Mouse (Mus musculus) heart, postnatal 0 days (tissue): ENCODE results near the gene Echdc2. TPM values are rescaled to one million over a fixed set of nuclear protein-coding genes. Genes with fewer than 3 reads are reported as not detected.

Source experiments
- ATAC-seq: fragments of 200-750 bp; cut with Nextera tagmentation; 2 replicates; pipeline ENCODE4 v1.8.0; 2017; ENCODE audit warnings: low read depth, moderate number of reproducible peaks, moderate library complexity; ENCODE audit not compliant: insufficient read depth
- DNase-seq: peaks from one replicate; pipeline ENCODE4 v3.0.0-alpha.2; 2016; ENCODE audit warnings: low spot score
- H3K27ac ChIP-seq: fragments of 300-500 bp; sonication (generic); 2 replicates; pipeline ENCODE4 v1.5.1; 2014; ENCODE audit warnings: low read depth, mild to moderate bottlenecking
- H3K27me3 ChIP-seq: fragments of 300-500 bp; sonication (generic); 2 replicates; pipeline ENCODE4 v1.6.1; 2014; ENCODE audit warnings: low read length, mixed read lengths; ENCODE audit not compliant: control insufficient read depth, insufficient read depth
- H3K36me3 ChIP-seq: fragments of 300-500 bp; sonication (generic); replicated peaks from 2 replicates; pipeline ENCODE4 v1.6.1; 2014; ENCODE audit warnings: low read length, mixed read lengths; ENCODE audit not compliant: control insufficient read depth, insufficient read depth
- H3K4me1 ChIP-seq: fragments of 300-500 bp; sonication (generic); 2 replicates; pipeline ENCODE4 v1.6.1; 2014; ENCODE audit warnings: antibody characterized with exemption; ENCODE audit not compliant: control insufficient read depth, insufficient read depth
- H3K4me2 ChIP-seq: fragments of 300-500 bp; sonication (generic); 2 replicates; pipeline ENCODE4 v1.6.1; 2014; ENCODE audit warnings: low read depth, mild to moderate bottlenecking, low read length, moderate library complexity
- H3K4me3 ChIP-seq: fragments of 300-500 bp; sonication (generic); 2 replicates; pipeline ENCODE4 v1.5.1; 2014; ENCODE audit warnings: low read depth, low read length
- H3K9ac ChIP-seq: fragments of 300-500 bp; sonication (generic); replicated peaks from 2 replicates; pipeline ENCODE4 v1.6.1; 2014; ENCODE audit warnings: low read depth, low read length, mixed read lengths
- H3K9me3 ChIP-seq: fragments of 300-500 bp; sonication (generic); replicated peaks from 2 replicates; pipeline ENCODE4 v1.6.1; 2016; ENCODE audit warnings: low read length; ENCODE audit not compliant: control insufficient read depth
- CTCF ChIP-seq: IDR thresholded peaks from 2 replicates; pipeline ENCODE4 v1.5.1; 2016; ENCODE audit warnings: antibody characterized with exemption, control low read depth, low read depth
- EP300 ChIP-seq: IDR thresholded peaks from 2 replicates; pipeline ENCODE4 v1.6.1; 2016; ENCODE audit warnings: antibody characterized with exemption, low read depth
- WGBS: fragments of 180-500 bp; shearing (Covaris S2); extraction: QIAGEN DNeasy Blood & Tissue Kit; methylation state at CpG from one replicate; pipeline ENCODE4 v1.1.7; 2014; 5-methylcytosine and 5-hydroxymethylcytosine counted together
- polyA plus RNA-seq: library from polyadenylated mRNA; unstranded; fragments of >200 nt; fragmentation: Nextera tagmentation; extraction: Ambion mirVana; gene quantifications from 2 replicates; pipeline ENCODE4 v1.2.1, GENCODE M21; 2015
- total RNA-seq: library from RNA; depleted of rRNA; stranded (reverse); fragments of >200 nt; gene quantifications from 2 replicates; pipeline ENCODE4 v1.2.3, GENCODE M21; 2014; ENCODE audit warnings: low replicate concordance

The Echdc2 gene
- total and polyA plus RNA-seq, 2 experiments from 2014 or later = 27.1 to 48.5 TPM

GRCm38 (mm10) chr4:108166874-108167273 lies 1.6 kb downstream of the Echdc2 start:
- TF ChIP-seq EP300 (no peak), CTCF (no peak)
- ATAC-seq (no peak), DNase-seq (no peak)
- H3K27ac ChIP-seq = no peak overlapping the region
- H3K4me3 ChIP-seq = no peak overlapping the region
- WGBS = 85% methylated on average over 4 of the region's 4 CpGs
- H3K27me3 ChIP-seq = no peaks in the 10 kb centered on the region
- no peaks in the 10 kb centered on the region for H3K4me1 ChIP-seq
- H3K36me3 ChIP-seq = 0 out of 2 replicates have a peak, but pooled peaks cover 7% of the 10 kb centered on the region
- no peak overlapping the region for H3K4me2 ChIP-seq
- no peaks in the 10 kb centered on the region for H3K9me3 ChIP-seq
- H3K9ac ChIP-seq = no peak overlapping the region

GRCm38 (mm10) chr4:108168056-108168455 lies 2.8 kb downstream of the Echdc2 start:
- ATAC-seq = no peak
- Histone ChIP-seq H3K36me3 (0 out of 2 replicates have a peak, but pooled peaks cover 7% of the 10 kb centered on the region), H3K9ac (no peak overlapping the region), H3K4me2 (no peak overlapping the region), H3K4me1 (no peaks in the 10 kb centered on the region), H3K27me3 (no peaks in the 10 kb centered on the region), H3K9me3 (no peaks in the 10 kb centered on the region), H3K4me3 (no peak overlapping the region), H3K27ac (no peak overlapping the region)
- TF ChIP-seq CTCF (no peak), EP300 (no peak)
- WGBS = 74% methylated on average over 6 of the region's 6 CpGs
- DNase-seq = no peak

GRCm38 (mm10) chr4:108182278-108182677 lies 17.0 kb downstream of the Echdc2 start:
- DNase-seq = no peak
- no peaks in the 10 kb centered on the region for H3K9me3 ChIP-seq
- H3K4me2 ChIP-seq = no peak overlapping the region
- H3K36me3 ChIP-seq = no peaks in the 10 kb centered on the region
- TF ChIP-seq CTCF (no peak), EP300 (no peak)
- no peak overlapping the region for H3K4me3 ChIP-seq
- no peaks in the 10 kb centered on the region for H3K27me3 ChIP-seq
- no peak overlapping the region for H3K9ac ChIP-seq
- no peaks in the 10 kb centered on the region for H3K4me1 ChIP-seq
- no peak for ATAC-seq
- 71% methylated on average over 1 of the region's 1 CpGs for WGBS
- no peak overlapping the region for H3K27ac ChIP-seq

- WGBS = 67% methylated on average over 2 of the region's 2 CpGs
- ATAC-seq = no peak
- TF ChIP-seq EP300 (no peak), CTCF (no peak)
Measured at GRCm38 (mm10) chr4:108192821-108193323, 27.6 kb downstream of the Echdc2 start.

GRCm38 (mm10) chr4:108196277-108196855 lies 31.1 kb downstream of the Echdc2 start:
- no peak for DNase-seq
- Histone ChIP-seq H3K36me3 (no peaks in the 10 kb centered on the region), H3K27ac (no peak overlapping the region), H3K9me3 (no peaks in the 10 kb centered on the region), H3K9ac (no peak overlapping the region), H3K4me2 (no peak overlapping the region), H3K27me3 (no peaks in the 10 kb centered on the region), H3K4me3 (no peak overlapping the region), H3K4me1 (no peaks in the 10 kb centered on the region)
- 62% methylated on average over 6 of the region's 6 CpGs for WGBS
- ATAC-seq = no peak
- TF ChIP-seq CTCF (no peak), EP300 (no peak)

More at GRCm38 (mm10) chr4:108192821-108193323, 27.6 kb downstream of the Echdc2 start:
- Histone ChIP-seq H3K36me3 (no peaks in the 10 kb centered on the region), H3K27me3 (no peaks in the 10 kb centered on the region), H3K4me3 (no peak overlapping the region), H3K4me1 (no peaks in the 10 kb centered on the region), H3K9me3 (no peaks in the 10 kb centered on the region), H3K9ac (no peak overlapping the region), H3K4me2 (no peak overlapping the region), H3K27ac (no peak overlapping the region)
- DNase-seq = no peak

- Histone ChIP-seq H3K36me3 (no peaks in the 10 kb centered on the region), H3K4me2 (no peak overlapping the region), H3K9me3 (no peaks in the 10 kb centered on the region), H3K4me1 (no peaks in the 10 kb centered on the region), H3K27me3 (no peaks in the 10 kb centered on the region), H3K4me3 (no peak overlapping the region), H3K27ac (no peak overlapping the region), H3K9ac (no peak overlapping the region)
- TF ChIP-seq CTCF (no peak), EP300 (no peak)
- no peak for DNase-seq
- no peak for ATAC-seq
- WGBS = 51% methylated on average over 2 of the region's 2 CpGs
Measured at GRCm38 (mm10) chr4:108199236-108199635, 34.0 kb downstream of the Echdc2 start.
